Mouse (Mus musculus) MEL (cell line): ENCODE results near the gene Lnx1.

ENCODE experiments used
- CTCF ChIP-seq, 3 experiments: IDR thresholded peaks in 2 of 3; conservative IDR thresholded peaks in 1 of 3; 2 replicates each; pipeline ENCODE4 v1.5.1; 2011 to 2012; ENCODE audit warnings: low read length in 3 of 3, low read depth in 2 of 3, mild to moderate bottlenecking in 2 of 3, improper control_type of control experiment in 1 of 3, inconsistent platforms in 1 of 3, mixed read lengths in 1 of 3, moderate library complexity in 1 of 3; ENCODE audit not compliant: control insufficient read depth in 1 of 3, insufficient read depth in 1 of 3, poor library complexity in 1 of 3, severe bottlenecking in 1 of 3
- JUND ChIP-seq: IDR thresholded peaks from 2 replicates; pipeline ENCODE4 v1.6.1; 2011; ENCODE audit warnings: low read depth, mild to moderate bottlenecking, improper control_type of control experiment, low read length
- POLR2A ChIP-seq, 2 experiments: IDR thresholded peaks; 2 replicates each; pipeline ENCODE4 v1.6.1; 2011 to 2012; ENCODE audit warnings: low read length in 2 of 2, mild to moderate bottlenecking in 2 of 2, control low read depth in 1 of 2, improper control_type of control experiment in 1 of 2, low read depth in 1 of 2, moderate library complexity in 1 of 2; ENCODE audit not compliant: control insufficient read depth in 1 of 2, insufficient read depth in 1 of 2, poor library complexity in 1 of 2
- RAD21 ChIP-seq: IDR thresholded peaks from 2 replicates; pipeline ENCODE4 v1.6.1; 2011; ENCODE audit warnings: mild to moderate bottlenecking, low read depth, low read length, improper control_type of control experiment
- UBTF ChIP-seq: IDR thresholded peaks from 2 replicates; pipeline ENCODE4 v1.6.1; 2012; ENCODE audit warnings: low read depth, mild to moderate bottlenecking, inconsistent platforms, low read length, improper control_type of control experiment, moderate library complexity, borderline replicate concordance; ENCODE audit not compliant: insufficient read depth

GRCm38 (mm10) chr5:74613491-74614151 lies 89.1 kb downstream of the Lnx1 start:
- TF ChIP-seq RAD21 = no peak
- TF ChIP-seq JUND = no peak
- no peak for TF ChIP-seq CTCF (IDR thresholded peaks at IDR 0.05 in 2 of 3, conservative IDR thresholded peaks at IDR 0.05 in 1 of 3; ENCODE audit: control insufficient read depth in 1 of 3, insufficient read depth in 1 of 3, low read depth in 2 of 3, low read length in 3 of 3, poor library complexity in 1 of 3, severe bottlenecking in 1 of 3)
- TF ChIP-seq POLR2A (IDR thresholded peaks at IDR 0.05; ENCODE audit: control insufficient read depth in 1 of 2, insufficient read depth in 1 of 2, low read depth in 1 of 2, low read length in 2 of 2, poor library complexity in 1 of 2) = no peak
- no peak for TF ChIP-seq UBTF
